ENCODE assay signal across 9 mouse cellular contexts in the genomic region with DNA sequence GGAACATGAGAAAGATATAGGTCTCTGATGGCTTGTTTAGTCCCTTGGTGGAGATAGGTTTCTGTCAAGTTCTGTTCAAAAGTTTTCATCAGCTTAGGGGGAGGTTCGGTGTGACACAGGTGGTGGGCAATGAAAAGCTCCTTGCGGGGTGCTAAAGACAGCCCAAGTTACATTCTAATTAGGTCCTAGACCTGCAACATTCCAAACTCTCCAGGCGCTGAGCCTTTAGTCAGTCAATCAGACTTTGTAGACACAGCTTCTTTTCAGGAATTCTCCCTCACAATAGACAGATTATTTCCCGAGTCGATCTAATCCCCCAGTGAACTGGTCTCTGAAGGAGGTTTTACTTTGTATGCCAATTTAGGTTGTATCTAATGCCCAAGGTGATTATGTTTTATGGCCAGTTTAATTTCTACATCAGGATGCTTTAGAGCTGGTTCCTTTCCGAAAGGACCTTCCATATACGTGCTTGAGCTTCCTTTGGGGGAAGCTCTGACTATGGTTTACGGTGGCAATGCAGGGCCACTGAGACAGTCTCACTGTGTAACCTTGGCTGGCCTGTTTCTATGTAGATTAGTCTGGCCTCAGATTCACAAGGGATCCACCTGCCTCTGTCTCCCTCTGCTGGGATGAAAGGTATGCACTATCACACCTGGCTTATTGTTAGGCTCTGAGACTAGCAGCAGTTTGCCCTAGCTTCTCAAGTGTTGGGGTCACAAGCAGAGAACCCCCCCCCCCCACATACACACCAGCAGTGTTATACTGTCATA. TPM values are rescaled to one million over a fixed set of nuclear protein-coding genes. Genes with fewer than 3 reads are reported as not detected.
DNase-seq lines count a peak whose midpoint lies in the region; ATAC-seq and TF ChIP-seq lines count a peak whose summit lies in the region.
"Had no signal": no experiment of that assay in that cellular context is flagged by ENCODE, and none has a peak within 500 bp of the region (broad histone marks: within the 10 kb centered on the region; RNA-seq: fewer than 3 reads in every experiment).

No protein-coding gene starts in this region.

- peaks cover 46% of the 10 kb centered on the region for H3K27me3 ChIP-seq in forebrain, embryonic 10.5 days (ENCODE audit: poor library complexity, severe bottlenecking)
- H3K27me3 ChIP-seq in forebrain, embryonic 13.5 days, result no peaks in the 10 kb centered on the region
- no peaks in the 10 kb centered on the region for H3K27me3 ChIP-seq in Patski
- H3K27me3 ChIP-seq in midbrain, postnatal 0 days (ENCODE audit: insufficient read depth, low read length), result no peaks in the 10 kb centered on the region

- H3K9me3 ChIP-seq in forebrain, embryonic 10.5 days, result no peaks in the 10 kb centered on the region; the same call in 1 of the 2 replicates
- no peaks in the 10 kb centered on the region for H3K9me3 ChIP-seq in forebrain, embryonic 13.5 days (replicated peaks)
- no peaks in the 10 kb centered on the region for H3K9me3 ChIP-seq in midbrain, postnatal 0 days (ENCODE audit: low read length)

- H3K36me3 ChIP-seq in forebrain, embryonic 10.5 days (replicated peaks), result no peaks in the 10 kb centered on the region
- no peaks in the 10 kb centered on the region for H3K36me3 ChIP-seq in forebrain, embryonic 13.5 days (ENCODE audit: poor library complexity, severe bottlenecking)
- no peaks in the 10 kb centered on the region for H3K36me3 ChIP-seq in midbrain, postnatal 0 days (ENCODE audit: insufficient read depth, low read length)

- H3K4me3 ChIP-seq in forebrain, embryonic 10.5 days, result no peak overlapping the region
- H3K4me3 ChIP-seq in forebrain, embryonic 13.5 days, result no peak overlapping the region
- no peak overlapping the region for H3K4me3 ChIP-seq in midbrain, postnatal 0 days (ENCODE audit: low read depth, low read length)
- H3K4me3 ChIP-seq in left cerebral cortex, adult 2 months, result no peak overlapping the region

- peak; percentile 33 for TF ChIP-seq CTCF in Patski (IDR thresholded peaks at IDR 0.05)
- TF ChIP-seq CTCF in midbrain, postnatal 0 days (IDR thresholded peaks at IDR 0.05), result peak; percentile 56
- no peak; the same call in 1 of the 2 replicates for TF ChIP-seq CTCF in left cerebral cortex, adult 2 months (IDR thresholded peaks at IDR 0.05)

- ATAC-seq in forebrain, embryonic 13.5 days, result no peak
- no peak for ATAC-seq in Patski
- ATAC-seq in midbrain, postnatal 0 days (ENCODE audit: low FRiP score), result no peak

- CTCF ChIA-PET in Patski (lab: Charles Lee), result interaction anchor here (0.9 to 3.5 kb wide), 4 partner anchors 10 to 102 kb away, joined by 3 to 22 read pairs (median 4); partner anchors contain the start of genes Smim14 and Ube2k

- in situ Hi-C loops in Patski (cut with MboI; ENCODE audit: low pct_unique_long_range_greater_than_20kb), result loop anchor here (25.0 kb wide), 1 partner anchor 161 kb away; the partner anchor contains the start of gene Pds5a

- DNase-seq in forebrain, embryonic 10.5 days (ENCODE audit: extremely low spot score, low spot score), result peak; percentile 53
- peak; percentile 9 to 37 for DNase-seq in lung, adult 18-20 months
- DNase-seq in lung, postnatal 14 days, result no peak
- no peak for DNase-seq in Patski (ENCODE audit: low read depth, low spot score)
- no peak for DNase-seq in midbrain, postnatal 0 days (ENCODE audit: low spot score)
- DNase-seq in adrenal gland, postnatal 25 days, result no peak
- DNase-seq in left cerebral cortex, adult 2 months (ENCODE audit: extremely low spot score in 1 of 2, low spot score in 2 of 2), result no peak

- no peak overlapping the region for H3K4me2 ChIP-seq in forebrain, embryonic 13.5 days
- H3K4me2 ChIP-seq in midbrain, postnatal 0 days (ENCODE audit: low read depth, low read length, poor library complexity, severe bottlenecking), result no peak overlapping the region

- POLR2A ChIA-PET in Patski (lab: Charles Lee), result interaction anchor here (0.6 to 1.4 kb wide), 3 partner anchors 40 to 239 kb away, joined by 3 read pairs; no protein-coding TSS in a partner anchor

- peaks cover 34% of the 10 kb centered on the region for H3K4me1 ChIP-seq in forebrain, embryonic 10.5 days
- H3K4me1 ChIP-seq in forebrain, embryonic 13.5 days, result peaks cover 8% of the 10 kb centered on the region
- H3K4me1 ChIP-seq in midbrain, postnatal 0 days (ENCODE audit: insufficient read depth, low read length), result no peaks in the 10 kb centered on the region

- 3% methylated on average over 8 of the region's 8 CpGs for WGBS in forebrain, embryonic 10.5 days
- WGBS in forebrain, embryonic 13.5 days, result 3% methylated on average over 8 of the region's 8 CpGs
- WGBS in midbrain, postnatal 0 days, result 5% methylated on average over 8 of the region's 8 CpGs

- intact Hi-C loops in left cerebral cortex, adult 2 months (cut with DNase I), result no loop called here

- no peak overlapping the region for H3K9ac ChIP-seq in forebrain, embryonic 13.5 days
- no peak overlapping the region for H3K9ac ChIP-seq in midbrain, postnatal 0 days (replicated peaks; ENCODE audit: low read length, poor library complexity, severe bottlenecking)

- no peak overlapping the region for H3K27ac ChIP-seq in forebrain, embryonic 10.5 days
- H3K27ac ChIP-seq in forebrain, embryonic 13.5 days, result no peak overlapping the region
- no peak overlapping the region for H3K27ac ChIP-seq in midbrain, postnatal 0 days (ENCODE audit: low read depth, low read length)
- H3K27ac ChIP-seq in left cerebral cortex, adult 2 months, result no peak overlapping the region

RNA-seq across cellular contexts. Expression of gene Smim14, which starts 11.1 kb away (rescaled TPM):
- 50.2 and 50.8 TPM in 2 replicates for polyA plus RNA-seq in forebrain, embryonic 10.5 days (2016; fragmentation: Nextera tagmentation; extraction: Ambion mirVana)
- 131 and 133 TPM in 2 replicates for polyA plus RNA-seq in forebrain, embryonic 13.5 days (2015; fragmentation: Nextera tagmentation; extraction: Ambion mirVana)
- 122 TPM for polyA plus RNA-seq in Patski (2021)
- total RNA-seq in midbrain, postnatal 0 days (2014; rRNA removed), result 189 and 204 TPM in 2 replicates
- 222 and 238 TPM in 2 replicates for polyA plus RNA-seq in midbrain, postnatal 0 days (2015; fragmentation: Nextera tagmentation; extraction: Ambion mirVana)
- 129 and 151 TPM in 2 replicates for total RNA-seq in adrenal gland, postnatal 25 days (2021)
- 100 to 1,000 TPM; 156 to 163 TPM for total RNA-seq in left cerebral cortex, adult 2 months (2021)

RNA-seq across cellular contexts. Expression of gene Ube2k, which starts 11.2 kb away (rescaled TPM):
- 200 and 207 TPM in 2 replicates for polyA plus RNA-seq in forebrain, embryonic 10.5 days (2016; fragmentation: Nextera tagmentation; extraction: Ambion mirVana)
- 194 and 196 TPM in 2 replicates for polyA plus RNA-seq in forebrain, embryonic 13.5 days (2015; fragmentation: Nextera tagmentation; extraction: Ambion mirVana)
- polyA plus RNA-seq in Patski (2021), result 130 TPM
- 40.4 and 55.0 TPM in 2 replicates for total RNA-seq in midbrain, postnatal 0 days (2014; rRNA removed)
- 186 and 194 TPM in 2 replicates for polyA plus RNA-seq in midbrain, postnatal 0 days (2015; fragmentation: Nextera tagmentation; extraction: Ambion mirVana)
- 90.0 and 132 TPM in 2 replicates for total RNA-seq in adrenal gland, postnatal 25 days (2021)
- 100 to 1,000 TPM; 117 to 124 TPM for total RNA-seq in left cerebral cortex, adult 2 months (2021)

RNA-seq across cellular contexts. Expression of gene Gm43552, which starts 33.2 kb away (rescaled TPM):
- not detected in 2 replicates for polyA plus RNA-seq in forebrain, embryonic 10.5 days (2016; fragmentation: Nextera tagmentation; extraction: Ambion mirVana)
- not detected in 2 replicates for polyA plus RNA-seq in forebrain, embryonic 13.5 days (2015; fragmentation: Nextera tagmentation; extraction: Ambion mirVana)
- not detected for polyA plus RNA-seq in Patski (2021)
- not detected in 2 replicates for total RNA-seq in midbrain, postnatal 0 days (2014; rRNA removed)
- polyA plus RNA-seq in midbrain, postnatal 0 days (2015; fragmentation: Nextera tagmentation; extraction: Ambion mirVana), result not detected in 2 replicates
- total RNA-seq in adrenal gland, postnatal 25 days (2021), result 10.4 TPM in 1 of 2 replicates, not detected in the other
- not detected for total RNA-seq in left cerebral cortex, adult 2 months (2021)
- total RNA-seq: layer of hippocampus, postnatal 14 days had no signal

Comparison
In these comparisons a context has a peak if more than half of its experiments do, and no peak if none do; other contexts are left out.
1. DNase-seq: peak in forebrain, embryonic 10.5 days (single experiment) and lung, adult 18-20 months (2 of 2); none in lung, postnatal 14 days (single experiment), Patski (single experiment), midbrain, postnatal 0 days (single experiment), adrenal gland, postnatal 25 days (single experiment) and left cerebral cortex, adult 2 months (0 of 2).